Mouse (Mus musculus) mouse embryonic stem cell (cell line): ENCODE data around the gene Lyrm7.

ENCODE experiments used
- in situ Hi-C, 2 experiments: fragments of 300-500 bp; cut with MboI; formaldehyde crosslinking; loops; 1 replicate in 1 of 2; 3 replicates in 1 of 2; pipeline ENCODE4 v1.14.3; 2019 to 2020; ENCODE audit warnings: low sequenced_read_pairs in 2 of 2, low pct_unique_long_range_greater_than_20kb in 1 of 2, mixed read lengths in 1 of 2; ENCODE audit not compliant: unreplicated experiment in 1 of 2

The Lyrm7 gene

DNA sequence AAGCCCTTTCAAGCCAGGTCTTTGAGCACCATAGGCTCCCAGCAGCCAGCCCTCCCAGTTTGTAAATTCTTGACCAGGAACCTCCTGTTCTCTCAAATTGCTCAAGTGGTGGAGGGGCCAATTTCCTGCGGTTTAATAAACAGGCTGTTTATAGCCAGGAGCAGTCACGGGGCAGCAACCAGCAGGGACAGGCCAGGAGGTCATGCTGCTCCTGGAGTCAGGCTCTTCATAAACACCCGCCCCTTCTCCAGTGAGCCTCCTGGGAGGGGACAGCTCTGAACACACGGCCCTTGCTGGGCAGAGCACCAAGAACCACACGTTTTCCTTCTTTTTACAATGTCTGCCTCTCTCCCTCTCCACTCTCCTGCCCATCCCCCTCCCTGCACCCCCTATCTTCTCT is 24.2 kb upstream of the Lyrm7 start:
- in situ Hi-C loops, result loop anchor here (5.0 to 10.0 kb wide), 2 partner anchors 100 to 102 kb away; no protein-coding TSS in a partner anchor

- in situ Hi-C loops, result loop anchor here in 1 of 2 experiments (10.0 kb wide), 1 partner anchor 100 kb away; no protein-coding TSS in a partner anchor
These were observed 23.6 kb upstream of the Lyrm7 start for GRCm38 (mm10) chr11:54884197-54884828.

GRCm38 (mm10) chr11:54882671-54883070 is 22.0 kb upstream of the Lyrm7 start:
- in situ Hi-C loops, result loop anchor here in 1 of 2 experiments (10.0 kb wide), 1 partner anchor 102 kb away; no protein-coding TSS in a partner anchor

GRCm38 (mm10) chr11:54881051-54881474 is 20.3 kb upstream of the Lyrm7 start:
- in situ Hi-C loops, result loop anchor here in 1 of 2 experiments (10.0 kb wide), 1 partner anchor 104 kb away; no protein-coding TSS in a partner anchor

DNA sequence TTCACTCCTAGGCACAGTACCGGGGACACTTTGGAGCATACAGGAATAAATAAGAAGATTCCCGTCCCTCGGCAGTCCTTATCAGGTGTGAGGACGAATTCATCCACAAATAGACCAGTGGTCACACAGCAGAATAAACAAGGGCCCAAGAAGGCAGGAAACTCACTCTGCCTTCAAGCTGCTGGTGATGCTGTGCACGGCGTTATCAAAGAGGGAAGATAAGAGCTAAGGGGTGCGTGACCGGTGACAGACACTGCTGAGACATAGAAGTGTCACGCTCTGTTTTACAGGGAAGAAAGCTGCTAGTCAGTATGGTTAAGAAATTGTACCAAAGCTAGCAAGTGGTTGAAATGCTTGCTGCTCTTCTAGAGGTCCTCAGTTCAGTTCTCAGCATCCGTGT is 19.2 kb upstream of the Lyrm7 start:
- in situ Hi-C loops, result loop anchor here in 1 of 2 experiments (10.0 kb wide), 1 partner anchor 105 kb away; no protein-coding TSS in a partner anchor

DNA sequence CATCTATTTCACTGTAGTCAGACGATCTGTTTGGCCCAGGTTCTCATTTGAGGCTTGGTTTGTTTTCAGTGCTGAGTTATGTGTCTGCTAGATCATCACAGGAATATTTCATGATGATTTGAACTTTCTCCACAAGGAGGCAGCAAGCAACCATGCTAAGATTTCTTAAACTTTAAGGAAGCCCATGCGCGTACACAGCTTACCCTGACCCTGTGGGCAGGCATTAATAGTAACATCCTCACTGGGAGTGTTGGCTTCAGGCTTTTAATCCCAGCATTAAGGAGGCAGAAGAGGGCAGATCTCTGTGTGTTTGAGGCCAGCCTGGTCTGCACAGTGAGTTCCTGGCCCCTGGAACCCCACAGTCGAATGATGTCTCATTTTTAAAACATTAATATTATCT is 18.7 kb upstream of the Lyrm7 start:
- in situ Hi-C loops, result no loop called here

DNA sequence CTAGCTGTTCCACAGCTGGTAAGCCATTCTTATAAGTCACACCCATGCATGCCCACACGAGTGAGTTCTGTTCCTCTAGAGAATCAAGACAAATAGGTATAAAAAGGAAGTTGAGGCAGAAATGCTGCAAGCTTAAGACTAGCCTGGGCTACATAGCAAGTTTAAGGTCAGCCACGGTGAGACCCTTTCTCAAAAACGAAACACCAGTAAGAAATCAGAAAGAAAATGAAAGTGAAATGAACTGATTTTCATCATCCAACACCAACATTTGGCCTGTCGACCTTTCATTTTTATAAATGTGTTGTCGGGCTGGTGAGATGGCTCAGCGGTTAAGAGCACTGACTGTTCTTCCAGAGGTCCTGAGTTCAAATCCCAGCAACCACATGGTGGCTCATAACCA is 18.2 kb upstream of the Lyrm7 start:
- in situ Hi-C loops, result no loop called here

GRCm38 (mm10) chr11:54876031-54876430 is 15.3 kb upstream of the Lyrm7 start:
- in situ Hi-C loops, result no loop called here

- in situ Hi-C loops, result no loop called here
These were observed 11.3 kb upstream of the Lyrm7 start for GRCm38 (mm10) chr11:54871831-54872537.

- in situ Hi-C loops, result no loop called here
These were observed 8.6 kb upstream of the Lyrm7 start for GRCm38 (mm10) chr11:54869318-54869717.

DNA sequence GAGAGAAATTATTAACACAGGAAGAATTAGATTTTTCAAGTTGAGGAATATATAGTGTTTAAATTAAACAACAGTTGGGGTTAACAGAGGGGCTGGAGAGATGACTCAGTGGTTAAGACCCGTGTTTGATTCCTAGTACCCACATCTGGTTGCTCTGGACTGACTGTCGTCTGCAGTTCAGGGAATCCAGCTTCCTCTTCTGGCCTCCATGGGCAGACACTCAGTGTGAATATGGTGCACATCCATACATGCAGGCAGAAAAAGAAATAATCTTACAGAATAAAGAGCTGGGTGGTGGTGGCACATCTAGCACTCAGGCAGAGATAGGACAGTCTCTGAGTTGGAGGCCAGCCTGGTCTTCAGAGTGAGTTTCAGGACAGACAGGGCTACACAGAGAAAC is 7.7 kb upstream of the Lyrm7 start:
- in situ Hi-C loops, result no loop called here

GRCm38 (mm10) chr11:54867903-54868434 is 7.3 kb upstream of the Lyrm7 start:
- in situ Hi-C loops, result no loop called here

DNA sequence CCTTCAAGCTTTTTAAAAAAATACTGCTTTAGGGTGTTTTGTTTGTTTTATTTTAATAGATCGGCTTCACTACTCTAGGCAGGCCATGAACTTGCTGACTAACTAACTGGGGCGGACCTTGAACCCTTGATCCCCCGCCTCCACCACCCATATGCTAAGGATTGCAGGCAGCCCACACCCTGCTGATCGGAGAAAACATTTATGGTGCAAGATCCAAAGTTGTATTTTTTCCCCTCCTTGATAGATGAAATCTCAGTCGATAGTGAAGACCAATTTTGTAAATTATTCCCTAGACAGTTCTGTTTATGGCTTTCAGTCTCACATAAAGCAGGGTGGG is 6.3 kb upstream of the Lyrm7 start:
- in situ Hi-C loops, result no loop called here

DNA sequence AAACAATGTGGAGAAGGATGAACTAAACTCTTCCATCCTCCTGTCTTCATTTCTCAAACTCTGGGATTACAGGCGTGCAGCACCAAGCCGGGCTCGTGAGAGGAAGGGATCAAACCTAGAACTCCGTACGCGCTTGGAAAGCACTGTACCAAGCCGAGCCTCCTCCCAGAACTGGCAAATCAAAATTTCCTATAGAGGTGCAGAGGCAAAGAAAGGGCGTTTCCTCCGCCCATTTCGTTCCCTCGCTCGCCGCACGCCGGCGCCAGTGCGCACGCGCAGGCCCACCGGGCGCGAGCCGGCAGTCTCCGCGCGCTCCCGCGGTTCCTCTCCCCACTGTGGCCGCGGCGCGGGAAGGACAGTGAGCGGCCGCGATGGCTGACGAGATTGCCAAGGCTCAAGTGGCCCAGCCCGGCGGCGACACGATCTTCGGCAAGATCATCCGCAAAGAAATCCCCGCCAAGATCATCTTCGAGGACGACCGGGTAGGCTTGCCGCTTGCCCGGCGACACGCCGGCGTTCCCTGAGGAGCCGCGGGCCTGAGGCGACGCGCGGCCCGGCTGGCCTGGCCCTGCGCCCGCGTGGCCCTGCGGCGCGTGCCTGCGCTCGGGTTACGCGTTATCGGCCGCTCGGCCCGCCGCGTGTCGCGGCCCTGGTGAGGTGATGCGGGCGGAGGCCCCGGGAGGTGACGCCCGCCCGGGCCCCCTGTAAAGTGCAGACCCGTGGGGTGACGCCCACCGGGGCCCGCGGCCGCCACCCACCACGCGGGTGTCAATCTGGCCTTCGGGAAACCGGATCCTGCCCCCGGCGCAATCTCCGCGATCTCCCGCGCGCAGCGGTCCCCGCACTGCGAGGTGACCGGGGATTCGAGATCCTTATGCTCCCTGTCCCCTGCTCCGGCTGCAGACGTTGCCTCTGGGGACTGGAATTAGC is 5.7 kb upstream of the Lyrm7 start, which contains the start of gene Hint1:
Gene Hint1 (plus strand): TSS at position 265 of the 930 bp plus-strand sequence.
- in situ Hi-C loops, result no loop called here

DNA sequence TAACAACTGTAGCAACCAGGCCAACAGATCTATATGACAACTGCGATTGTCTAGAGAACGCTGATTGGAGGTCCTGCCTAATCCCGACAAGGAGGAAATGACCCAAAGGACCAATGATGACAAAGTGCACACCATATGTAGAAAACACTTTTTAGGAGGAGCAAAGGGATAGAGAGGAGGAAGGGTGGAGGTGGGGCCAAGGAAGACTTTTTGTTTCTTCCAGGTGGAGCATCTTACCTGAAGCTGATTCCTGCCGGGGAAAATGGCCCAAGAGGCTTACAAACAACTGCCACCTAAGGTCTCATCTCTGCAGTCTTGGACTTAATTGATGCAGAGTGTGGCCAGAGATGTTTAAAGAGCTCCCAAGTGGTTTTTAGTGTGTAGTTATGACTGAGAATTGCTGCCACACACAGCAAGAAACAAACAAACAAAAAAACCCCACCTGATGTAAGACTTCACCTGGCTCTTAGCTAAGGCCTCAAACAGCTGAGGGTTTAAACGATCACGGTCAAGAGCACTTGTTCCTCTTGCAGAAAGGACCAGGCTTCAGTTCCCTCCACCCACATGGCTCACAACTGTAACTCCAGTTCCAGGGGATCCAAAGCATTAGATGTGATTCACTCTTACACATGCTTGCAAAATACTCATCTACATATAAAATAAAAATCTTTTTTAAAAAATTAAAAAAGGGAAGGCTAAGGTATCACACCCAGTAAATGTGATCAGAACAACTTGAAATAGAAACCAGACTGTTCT is 4.8 kb upstream of the Lyrm7 start:
- in situ Hi-C loops, result no loop called here

DNA sequence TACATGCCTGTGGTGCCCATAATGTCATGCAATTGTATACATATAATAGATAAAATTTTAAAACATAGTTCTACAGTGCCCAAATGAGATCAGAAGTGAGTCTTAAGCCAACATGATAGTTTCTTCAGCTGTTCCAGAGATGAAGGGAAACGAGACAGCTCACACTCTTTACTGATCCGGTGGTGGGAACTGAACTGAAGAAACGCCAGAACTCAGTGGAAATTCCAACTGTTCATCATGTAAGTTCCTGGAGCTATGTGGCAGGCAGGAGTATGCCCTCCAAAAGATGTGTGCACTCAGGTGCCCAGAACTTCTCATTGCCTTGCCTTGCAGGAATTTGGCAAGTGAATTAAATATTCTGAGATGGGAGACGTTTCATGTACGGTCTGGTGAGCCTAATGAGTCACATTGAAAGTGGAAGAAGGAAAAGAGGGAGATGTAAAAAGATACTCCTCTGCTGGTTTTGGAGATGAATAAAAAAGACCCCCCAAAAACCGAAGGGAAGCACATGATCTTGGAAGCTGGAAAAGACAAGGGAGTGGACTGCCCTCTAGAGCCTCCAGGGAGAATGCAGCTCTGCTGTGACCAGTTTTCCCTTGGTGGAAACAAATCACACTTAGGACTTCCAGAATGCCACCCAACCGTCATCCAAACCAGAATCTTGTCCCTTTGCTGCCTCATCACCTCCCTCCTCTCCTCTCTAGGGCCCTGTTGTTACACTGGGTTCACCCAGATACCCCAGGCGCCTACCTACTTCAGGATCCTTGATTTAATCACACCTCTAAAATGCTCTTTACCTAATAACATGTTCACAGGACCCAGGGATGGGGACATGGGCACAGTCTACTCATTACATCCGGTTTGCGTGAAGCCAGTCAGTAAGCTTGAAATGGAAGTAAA is 2.2 kb upstream of the Lyrm7 start:
- in situ Hi-C loops, result loop anchor here (5.0 kb wide), 1 partner anchor 156 kb away; no protein-coding TSS in a partner anchor
